Mouse (Mus musculus): Measurements from ENCODE around the gene Tns1.

Gene Tns1

DNA sequence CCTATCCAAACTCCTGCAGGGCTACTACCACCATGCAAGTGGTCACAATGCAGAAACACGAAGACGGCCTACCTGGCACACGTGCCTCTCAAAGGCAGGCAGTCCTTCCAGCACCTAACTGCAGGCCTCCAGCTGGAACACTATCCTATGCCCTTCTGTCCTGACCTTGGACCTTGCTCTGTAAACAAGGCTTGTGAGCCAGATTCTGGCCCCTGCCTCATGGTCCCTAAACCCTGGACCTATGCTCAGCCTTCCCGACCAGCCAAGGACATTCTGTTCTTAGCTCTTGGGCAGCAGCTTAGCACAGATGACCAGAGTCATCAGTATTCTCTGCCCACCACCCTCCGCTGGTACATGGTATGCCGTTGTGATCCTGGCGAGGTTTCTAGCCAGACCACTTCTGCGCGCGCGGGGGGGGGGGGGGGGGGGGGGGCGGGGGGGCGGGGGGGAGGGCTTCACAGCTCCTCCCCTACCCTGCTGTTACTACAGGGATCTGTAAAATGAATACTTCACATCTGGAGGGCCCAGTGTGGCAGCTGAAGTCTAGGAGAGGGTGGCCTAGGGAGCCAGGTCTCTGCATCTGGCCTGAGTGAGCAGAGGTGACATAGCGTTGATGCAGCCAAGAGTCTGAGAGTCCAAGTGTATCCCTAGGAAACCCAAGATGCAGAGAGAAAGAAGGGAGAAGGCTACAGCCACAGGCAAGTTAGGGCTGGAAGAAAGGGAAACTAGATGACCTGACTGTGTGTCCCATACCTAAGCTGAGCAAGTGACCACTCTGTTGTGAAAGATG is 109.5 kb downstream of the Tns1 start:
- no peak for DNase-seq (ENCODE audit: low read depth, low spot score)

DNA sequence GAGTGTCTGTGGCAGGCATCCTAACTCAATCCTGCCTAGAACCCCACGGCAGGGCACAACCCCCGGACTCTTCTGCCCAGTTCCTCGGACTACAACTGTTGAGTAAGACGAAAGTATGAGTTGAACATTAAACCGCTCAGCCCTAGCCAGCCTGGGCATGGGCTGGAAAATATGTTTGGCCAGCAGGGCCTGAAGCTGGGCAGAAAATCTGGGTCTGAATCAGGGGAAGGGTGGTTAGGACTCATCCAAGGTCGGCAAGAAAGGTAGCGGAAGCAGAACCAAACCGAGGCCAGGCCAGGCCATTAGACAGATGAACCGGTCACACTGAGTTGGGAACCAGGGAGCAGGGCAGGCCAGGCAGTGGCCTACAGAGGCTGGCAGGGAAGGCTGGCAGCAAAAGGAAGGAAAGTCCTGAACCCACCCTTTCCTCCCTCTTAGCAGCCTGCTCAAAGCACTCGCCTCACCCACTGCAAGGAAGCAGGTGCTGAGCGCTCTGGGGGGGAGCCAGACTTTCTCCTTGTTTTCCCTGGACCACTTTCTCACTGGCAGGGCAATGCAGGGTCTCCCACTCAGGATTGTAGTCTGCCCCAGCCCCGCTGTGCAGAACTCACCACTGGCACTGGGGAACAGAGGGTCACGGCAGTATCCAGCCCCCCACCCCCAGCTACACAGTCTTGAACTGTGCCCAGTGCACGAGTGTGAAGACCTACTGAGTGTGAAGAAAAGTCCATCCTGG is 110.8 kb downstream of the Tns1 start:
- no peak for DNase-seq (ENCODE audit: low read depth, low spot score)

DNA sequence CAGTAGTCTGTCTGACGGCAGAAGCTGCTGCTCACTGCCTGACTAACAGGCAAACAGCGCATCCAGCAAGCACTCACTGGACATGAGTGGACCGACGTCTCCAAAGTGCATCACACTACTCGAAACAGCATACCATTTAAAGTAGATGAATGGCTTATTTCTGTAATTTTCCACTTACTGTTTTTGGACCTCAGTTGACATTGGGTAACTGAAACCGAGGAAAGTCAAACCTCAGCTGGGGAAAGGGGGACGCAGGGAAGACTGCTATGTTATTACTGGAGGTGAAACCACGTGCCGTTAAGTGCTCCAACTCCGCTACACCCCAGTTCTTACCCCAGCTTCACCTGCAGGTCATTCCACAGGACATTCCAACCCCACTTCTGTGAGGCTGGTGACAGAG is 111.5 kb downstream of the Tns1 start:
- no peak for DNase-seq (ENCODE audit: low read depth, low spot score)

DNA sequence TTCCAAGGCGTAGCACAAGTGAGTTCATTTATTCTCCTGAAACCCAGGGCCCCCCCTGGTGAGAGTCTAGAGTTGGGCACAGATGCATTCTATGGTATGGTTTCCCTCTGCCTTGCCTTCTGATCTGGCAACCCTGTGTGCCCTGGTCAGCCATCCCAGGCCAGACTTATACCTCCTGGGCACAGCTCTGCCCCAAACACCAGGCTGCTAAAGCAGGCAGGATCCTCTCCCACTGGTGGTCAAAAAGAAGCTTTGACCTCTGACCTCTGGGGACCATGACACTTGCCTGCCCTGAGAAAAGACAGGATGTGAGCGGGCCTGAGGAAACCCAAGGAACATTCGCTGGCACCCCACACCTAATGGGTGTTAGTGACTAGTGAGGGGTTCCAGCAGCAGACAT is 114.8 kb downstream of the Tns1 start:
- DNase-seq (ENCODE audit: low read depth, low spot score): no peak

DNA sequence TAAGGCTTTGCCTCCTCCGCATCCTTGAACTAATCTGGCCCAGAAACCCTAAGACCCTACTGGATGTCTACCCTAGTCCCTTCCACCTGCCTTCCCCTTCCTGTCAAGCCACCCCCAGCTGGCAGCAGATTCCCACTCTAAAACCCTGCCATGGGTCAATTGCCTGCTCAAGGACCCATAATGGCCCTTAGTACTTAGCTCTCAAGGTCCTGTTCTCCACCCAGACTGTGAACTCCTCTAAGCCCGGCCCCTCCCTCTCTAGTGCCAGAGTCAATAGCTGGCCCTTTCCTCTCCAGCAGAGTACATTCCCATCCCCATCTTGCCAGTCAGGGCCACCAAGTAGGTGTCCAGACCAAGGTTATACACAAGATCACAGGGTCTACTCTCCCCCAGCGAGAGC is 115.3 kb downstream of the Tns1 start:
- DNase-seq (ENCODE audit: low read depth, low spot score): no peak

DNA sequence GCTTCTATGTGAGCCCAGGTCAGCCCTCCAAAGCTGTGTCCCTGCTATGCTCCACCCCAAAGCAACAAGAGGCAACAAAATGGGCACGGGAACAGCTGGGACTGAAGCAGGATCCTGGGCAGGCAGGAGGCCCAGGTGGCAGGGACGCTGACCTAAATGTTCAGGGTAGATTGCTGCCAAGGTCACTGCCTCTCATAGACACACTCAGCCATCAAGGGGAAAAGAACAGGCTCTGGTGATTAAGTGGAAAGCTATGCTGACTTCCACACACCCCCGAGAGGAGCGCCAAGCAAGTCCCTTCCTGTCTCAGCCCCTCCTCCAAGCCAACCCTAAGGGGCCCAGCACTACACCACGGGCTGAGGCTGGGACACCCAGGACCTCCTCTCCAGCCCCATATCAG is 115.8 kb downstream of the Tns1 start:
- DNase-seq (ENCODE audit: low read depth, low spot score): no peak

DNA sequence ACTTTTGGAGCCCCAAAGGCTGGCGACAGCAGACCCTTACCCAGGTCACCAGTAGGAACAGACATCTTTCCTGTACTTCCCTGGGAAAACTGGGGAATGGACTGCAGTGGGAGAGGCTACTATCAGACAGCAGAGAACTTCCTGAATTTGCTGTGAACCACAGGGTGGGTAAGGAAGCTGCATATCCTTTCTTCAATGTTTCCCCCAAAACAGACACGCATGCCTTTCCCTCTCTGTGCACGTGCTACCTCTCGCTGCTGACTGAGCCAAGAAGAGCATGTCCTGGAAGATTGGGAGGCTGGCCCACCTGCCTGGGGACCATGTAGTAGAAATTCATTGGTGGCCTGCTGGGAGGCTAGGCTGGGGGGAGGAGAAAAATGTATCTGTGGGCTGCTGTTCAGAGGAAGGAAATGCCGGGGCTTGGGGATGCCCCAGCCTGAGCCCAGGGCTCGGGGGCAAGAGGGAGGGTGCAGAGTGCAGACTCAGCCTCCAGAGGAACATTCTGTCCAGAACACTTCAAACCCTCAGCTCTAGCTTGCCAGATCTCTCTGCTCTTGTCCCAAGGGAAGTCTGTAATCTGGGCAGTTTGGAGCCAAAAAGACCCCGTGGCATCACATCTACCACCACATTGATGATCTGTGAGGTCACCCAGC is 116.7 kb downstream of the Tns1 start:
- no peak for DNase-seq (ENCODE audit: low read depth, low spot score)

DNA sequence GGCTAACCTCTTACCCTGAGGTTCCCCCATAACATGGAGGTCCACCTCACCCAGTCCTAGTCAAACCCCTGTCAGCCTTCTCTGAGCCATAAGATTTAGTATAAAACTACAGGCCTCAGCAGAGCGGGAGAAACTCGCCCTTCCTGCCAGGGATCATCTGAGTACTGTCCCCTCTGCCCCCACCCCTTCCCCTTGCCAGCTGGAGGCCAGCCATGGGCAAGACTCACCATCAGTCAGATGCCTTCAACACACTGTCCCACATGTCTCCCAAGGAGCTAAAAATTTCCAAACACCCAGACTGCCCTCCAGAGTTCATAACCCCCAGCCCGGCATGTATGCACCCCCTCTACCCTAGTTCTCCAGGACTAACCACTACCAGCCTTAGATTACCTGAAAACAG is 119.2 kb downstream of the Tns1 start:
- no peak for DNase-seq (ENCODE audit: low read depth, low spot score)

DNA sequence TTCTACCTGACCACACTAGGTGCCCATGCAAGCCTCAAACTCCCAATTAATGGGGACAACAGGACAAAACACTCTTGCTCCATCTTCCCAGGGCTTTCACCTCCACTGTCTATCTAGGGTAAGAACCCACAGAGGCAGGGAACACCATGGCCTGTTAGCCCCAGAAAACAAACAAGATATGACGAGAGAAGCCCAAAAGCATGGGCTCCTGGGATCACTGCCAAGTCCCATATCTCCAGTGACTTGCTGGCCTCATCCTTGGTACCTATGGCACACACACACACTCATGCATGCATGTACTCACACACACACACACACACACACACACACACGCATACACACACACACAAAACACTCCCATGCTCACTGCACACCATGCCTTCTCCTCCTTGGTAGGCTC is 120.5 kb downstream of the Tns1 start:
- DNase-seq (ENCODE audit: low read depth, low spot score): no peak

DNA sequence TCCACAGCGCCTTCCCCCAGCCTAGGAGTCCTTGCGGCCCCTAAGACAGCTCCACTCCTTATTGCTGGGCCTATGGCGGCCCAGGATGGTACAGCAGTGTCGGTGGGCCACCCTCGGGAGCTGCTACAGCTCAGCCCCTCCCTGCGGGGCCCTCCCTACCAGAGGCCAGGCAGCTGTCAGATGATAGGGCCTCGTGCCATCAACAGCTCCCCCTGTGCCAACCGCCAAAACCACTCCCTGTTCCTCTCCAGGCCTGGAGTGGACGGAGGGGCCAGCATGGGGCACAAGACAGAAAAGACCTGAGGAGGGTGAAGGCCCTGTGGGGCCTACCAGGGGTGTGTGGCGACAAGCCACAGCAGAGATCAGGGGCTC is 122.8 kb downstream of the Tns1 start:
- DNase-seq (ENCODE audit: low read depth, low spot score): no peak

DNA sequence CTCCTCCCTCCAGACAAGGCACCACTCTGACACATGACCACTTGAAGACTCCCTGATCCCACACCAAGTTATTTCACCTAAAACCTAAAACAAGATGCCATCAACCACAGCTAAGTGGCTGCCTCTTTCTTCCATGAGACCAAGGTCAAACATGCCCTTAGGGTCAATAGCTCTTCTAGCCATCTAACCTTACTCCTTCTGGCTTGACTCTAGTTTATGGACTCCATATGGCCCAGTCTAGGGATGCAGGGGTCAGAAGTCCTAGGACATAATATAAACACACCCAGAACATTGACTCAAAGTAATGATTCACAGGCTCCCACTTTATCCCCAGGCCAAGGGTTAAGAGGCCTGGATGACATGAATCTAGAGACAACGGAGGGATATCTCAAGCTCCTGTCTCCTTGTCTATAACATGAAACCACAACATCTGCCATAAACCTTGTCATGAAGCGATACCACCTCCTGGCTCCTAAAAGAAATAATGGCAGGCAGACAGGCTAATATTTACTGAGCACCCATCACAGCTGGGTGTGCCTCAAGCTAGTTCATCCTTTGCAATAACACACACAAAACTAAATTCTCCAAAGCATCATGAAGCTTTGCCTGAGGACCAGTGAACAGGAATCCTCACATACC is 123.3 kb downstream of the Tns1 start:
- no peak for DNase-seq (ENCODE audit: low read depth, low spot score)

DNA sequence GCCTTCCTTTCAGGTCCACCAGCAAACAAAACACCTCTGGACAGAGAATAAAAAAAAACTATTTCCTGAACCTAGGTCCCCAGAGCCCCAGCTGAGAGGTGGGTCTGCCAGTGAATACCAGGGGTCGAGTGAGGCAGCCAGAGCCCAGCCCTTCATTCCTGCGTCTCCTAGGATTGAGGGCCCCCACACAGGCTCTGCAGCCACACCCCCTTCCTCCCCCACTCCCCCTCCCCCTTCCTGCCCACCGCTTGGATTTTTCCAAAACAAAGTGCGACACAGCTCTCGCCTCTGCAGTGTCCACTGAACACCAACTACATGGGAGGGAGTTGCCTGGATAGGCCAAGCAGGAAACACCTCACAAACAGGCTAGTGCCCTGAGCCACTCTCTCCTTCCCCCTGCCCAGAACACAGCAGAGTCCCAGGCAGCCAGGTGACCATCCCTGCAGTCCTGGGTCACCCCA is 124.0 kb downstream of the Tns1 start:
- no peak for DNase-seq (ENCODE audit: low read depth, low spot score)

DNA sequence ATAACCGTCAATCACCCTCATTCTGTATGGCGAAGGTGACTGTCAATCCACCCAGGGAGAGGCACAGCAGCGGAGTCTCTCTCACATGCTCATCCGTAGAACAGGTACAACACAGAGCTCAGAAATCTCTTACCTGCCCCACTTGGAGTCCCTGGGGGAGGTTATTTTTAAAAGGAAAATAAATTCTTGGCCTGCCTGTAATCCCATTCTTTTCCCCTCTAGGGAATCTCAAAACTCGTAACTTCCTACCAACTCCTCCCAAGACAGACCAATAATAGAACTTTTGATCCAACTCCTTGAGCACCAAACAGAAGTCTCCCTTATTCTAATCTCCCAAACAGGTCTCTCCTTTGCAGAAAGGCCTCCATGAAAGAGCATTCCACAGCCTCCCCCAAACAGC is 124.7 kb downstream of the Tns1 start:
- no peak for DNase-seq (ENCODE audit: low read depth, low spot score)

DNA sequence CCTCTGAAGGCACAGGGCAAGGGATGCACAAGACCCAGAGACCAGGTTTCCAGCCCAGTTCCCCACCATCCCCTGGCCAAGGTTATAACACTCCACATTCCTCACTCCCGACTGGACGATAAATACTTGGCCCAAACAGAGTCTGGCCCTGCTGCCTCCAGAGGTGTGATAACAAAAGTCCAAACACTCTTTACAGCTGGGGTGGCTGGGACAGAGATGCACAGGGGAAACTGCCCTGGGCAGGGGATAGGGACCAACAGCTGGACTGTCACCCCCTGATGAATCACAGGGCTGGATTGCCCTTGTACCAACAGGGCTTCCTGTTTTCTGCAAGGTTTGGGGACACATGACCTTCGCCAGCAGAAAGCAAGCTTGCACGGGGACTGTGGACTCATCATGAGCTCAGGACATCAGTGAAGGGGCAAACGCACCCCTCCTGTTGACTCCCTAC is 125.3 kb downstream of the Tns1 start:
- no peak for DNase-seq (ENCODE audit: low read depth, low spot score)

DNA sequence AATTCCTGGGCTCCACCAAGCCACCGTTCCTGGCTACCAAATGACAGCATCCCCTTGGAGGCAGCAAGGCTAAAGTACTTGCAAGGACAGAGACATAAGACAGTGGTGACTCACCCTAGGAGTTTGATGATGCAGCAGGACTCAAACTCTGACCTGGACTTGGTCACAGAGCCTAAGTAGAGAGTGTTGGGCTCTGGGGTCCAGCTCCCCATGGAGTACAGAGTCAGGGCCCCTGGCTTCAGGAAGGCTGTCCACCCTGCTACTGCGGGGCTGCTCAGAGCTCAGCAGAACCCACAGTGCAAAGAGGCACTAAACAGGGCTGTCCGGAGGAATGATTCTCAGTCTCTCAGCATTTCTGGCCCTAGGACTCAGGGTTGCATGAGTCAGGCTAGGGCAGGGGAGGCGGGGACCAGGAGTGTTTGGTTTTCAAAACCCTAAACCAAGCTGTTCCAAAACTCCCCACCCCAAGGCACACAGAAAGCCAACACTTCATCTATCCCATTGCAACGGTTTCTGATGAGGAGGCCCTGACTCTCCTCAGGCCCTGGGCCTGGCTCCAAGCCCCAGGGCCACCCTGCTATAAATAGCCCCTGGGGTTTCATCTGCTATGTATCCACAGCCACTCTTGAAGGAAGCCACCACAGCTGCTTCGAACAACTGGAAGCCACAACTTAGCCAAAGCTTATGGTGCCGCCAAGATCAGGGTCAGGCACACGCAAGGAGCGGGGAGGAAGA is 126.0 kb downstream of the Tns1 start:
- no peak for DNase-seq (ENCODE audit: low read depth, low spot score)

DNA sequence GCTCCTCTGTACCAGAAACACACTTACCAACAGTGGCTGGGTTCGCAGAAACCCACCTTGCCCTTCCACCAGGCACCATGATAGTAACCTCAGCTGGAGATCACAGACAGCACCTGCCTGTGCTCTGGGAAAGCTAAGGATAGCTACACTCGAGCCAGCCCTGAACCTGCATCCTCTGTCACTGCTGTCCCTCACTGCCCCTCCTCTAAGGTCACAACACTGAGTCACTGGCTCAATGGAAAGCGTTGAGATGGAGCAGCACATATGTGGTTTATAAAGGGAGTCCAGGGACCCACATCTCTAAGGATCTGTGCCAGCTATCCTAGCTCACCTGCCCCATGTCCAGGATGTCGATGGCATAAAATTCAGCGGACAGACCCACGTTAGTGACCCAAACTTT is 126.9 kb downstream of the Tns1 start:
- no peak for DNase-seq (ENCODE audit: low read depth, low spot score)

DNA sequence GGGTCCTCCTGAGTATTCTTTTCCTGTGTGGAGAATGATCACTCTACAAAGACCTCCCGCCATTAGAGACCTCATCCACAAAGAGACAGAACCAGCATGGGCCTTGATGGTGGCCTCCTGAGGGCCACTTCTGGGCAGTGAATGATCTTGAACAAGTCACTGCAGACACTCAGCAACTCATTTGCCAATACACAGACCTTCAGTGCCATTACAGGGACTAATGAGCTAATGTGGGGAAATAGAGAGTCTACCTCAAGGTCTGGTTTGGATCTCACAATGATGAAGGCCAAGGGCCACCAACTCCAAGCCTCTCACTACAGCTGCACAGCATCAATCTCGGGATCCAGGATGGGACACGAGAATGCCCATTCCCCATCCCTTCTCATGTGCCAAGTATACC is 127.6 kb downstream of the Tns1 start:
- no peak for DNase-seq (ENCODE audit: low read depth, low spot score)

DNA sequence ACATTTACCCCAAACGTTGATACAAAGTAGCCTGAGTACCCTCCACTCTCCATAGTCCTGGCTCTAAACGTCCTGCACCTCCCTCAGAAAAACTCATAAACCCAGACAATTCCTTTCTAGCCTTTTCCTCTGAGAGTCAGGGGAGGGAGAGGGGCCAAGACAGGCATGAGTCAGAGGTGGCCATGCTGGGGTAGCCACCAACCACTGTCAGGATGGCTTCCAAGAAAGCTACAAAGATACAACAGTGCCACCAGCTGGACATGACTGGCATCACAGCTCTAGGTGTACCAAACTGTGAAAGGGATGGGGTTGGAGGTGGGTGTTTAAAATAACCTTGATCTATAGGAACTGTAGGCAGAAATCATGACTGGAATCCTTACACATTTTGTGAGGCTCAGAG is 128.0 kb downstream of the Tns1 start:
- peak; percentile 28 for DNase-seq (ENCODE audit: low read depth, low spot score)

DNA sequence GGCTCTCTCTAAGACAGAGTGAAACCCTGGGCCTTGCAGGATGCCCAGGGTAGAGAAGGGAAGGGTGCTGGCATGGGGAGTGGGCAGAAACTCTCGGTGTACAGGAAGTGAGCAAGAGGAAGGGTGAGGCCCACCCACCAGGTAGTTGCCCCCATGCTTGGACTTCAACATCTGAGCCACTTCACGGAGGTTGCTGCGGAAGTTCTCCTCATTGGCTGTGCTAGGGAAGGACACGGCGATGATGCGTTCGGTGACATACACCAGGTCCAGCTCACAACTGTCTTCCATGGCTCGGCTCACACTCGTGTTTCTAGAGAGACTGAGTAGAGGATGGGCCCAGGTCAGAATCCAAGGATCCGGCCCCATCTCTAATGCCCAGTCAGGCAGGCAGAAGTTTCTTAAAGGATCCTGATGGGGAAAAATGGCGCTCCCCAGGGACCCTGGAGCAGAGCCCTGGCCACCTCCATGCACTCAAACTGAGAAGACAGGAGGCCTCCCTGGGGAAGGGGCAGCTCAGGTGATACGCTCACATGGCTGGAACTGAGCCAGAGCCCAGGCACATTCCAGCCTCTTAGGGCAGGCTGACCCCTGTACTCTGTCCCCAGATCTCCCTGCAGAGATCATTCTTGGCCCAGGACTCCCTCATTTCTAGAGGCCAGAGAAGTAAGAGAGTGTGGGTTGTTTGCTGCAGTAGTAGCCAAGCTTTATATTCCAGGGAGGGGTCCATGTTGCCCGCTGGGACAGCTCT is 129.0 kb downstream of the Tns1 start:
- DNase-seq (ENCODE audit: low read depth, low spot score): no peak

DNA sequence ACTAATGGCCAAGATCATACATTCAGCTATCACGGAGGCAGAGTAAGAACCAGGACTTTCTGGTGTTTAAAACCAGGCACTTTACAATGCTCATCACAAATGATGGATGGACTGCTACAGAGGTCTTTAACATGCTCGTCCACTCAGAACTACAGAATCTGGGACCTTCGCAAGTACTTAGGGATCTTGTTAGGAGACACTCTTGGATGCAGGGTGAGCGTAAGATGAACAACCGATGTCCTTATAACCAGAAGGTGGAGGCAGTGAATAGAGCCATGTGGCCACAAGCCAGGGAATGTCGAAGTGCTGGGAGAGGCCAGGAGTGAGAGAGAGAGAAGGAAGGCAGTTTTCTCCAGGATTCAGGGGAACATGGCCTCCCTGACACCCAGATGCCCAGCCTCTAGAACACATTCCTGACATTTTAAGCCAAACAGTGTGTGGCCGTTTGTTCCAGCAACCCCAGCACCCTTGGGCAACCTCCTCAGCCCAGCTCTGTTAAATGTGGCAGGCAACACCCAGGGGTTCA is 130.3 kb downstream of the Tns1 start:
- DNase-seq (ENCODE audit: low read depth, low spot score): no peak

DNA sequence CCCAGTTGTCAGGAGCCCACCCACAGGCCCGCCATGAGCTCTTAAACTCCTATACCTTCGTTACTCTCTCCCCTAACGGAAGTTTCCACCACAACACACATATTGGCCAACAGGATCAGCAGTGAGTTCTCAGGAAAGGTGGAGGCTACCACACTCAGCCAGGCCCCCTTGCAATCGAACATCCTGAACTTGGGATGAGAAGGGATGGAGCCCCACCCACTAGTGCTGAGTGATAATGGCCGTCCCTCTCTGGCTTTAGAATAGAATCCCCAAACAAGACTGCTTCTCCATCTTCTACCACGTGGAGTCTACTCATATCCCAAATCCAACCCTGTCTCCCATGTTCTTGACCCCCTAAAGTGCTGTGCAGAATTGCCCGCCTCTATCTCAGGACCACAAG is 131.0 kb downstream of the Tns1 start:
- no peak for DNase-seq (ENCODE audit: low read depth, low spot score)
